Mouse (Mus musculus) forebrain, embryonic 16.5 days (tissue): ENCODE measurements around the gene Slc25a45. TPM values are rescaled to one million over a fixed set of nuclear protein-coding genes. Genes with fewer than 3 reads are reported as not detected.

Experiments used
- ATAC-seq: fragments of 200-750 bp; cut with Nextera tagmentation; 2 replicates; pipeline ENCODE4 v1.8.0; 2017; ENCODE audit warnings: mild to moderate bottlenecking, moderate library complexity
- H3K27ac ChIP-seq: fragments of 300-500 bp; sonication (generic); 2 replicates; pipeline ENCODE4 v1.5.1; 2014; ENCODE audit warnings: low read length, control low read depth
- H3K27me3 ChIP-seq: fragments of 300-500 bp; sonication (generic); replicated peaks from 2 replicates; pipeline ENCODE4 v1.6.1; 2014; ENCODE audit warnings: low read length; ENCODE audit not compliant: control insufficient read depth, insufficient read depth
- H3K36me3 ChIP-seq: fragments of 300-500 bp; sonication (generic); 2 replicates; pipeline ENCODE4 v1.6.1; 2014; ENCODE audit not compliant: control insufficient read depth, insufficient read depth
- H3K4me1 ChIP-seq: fragments of 300-500 bp; sonication (generic); replicated peaks from 2 replicates; pipeline ENCODE4 v1.6.1; 2014; ENCODE audit warnings: low read length; ENCODE audit not compliant: control insufficient read depth, insufficient read depth
- H3K4me2 ChIP-seq: fragments of 300-500 bp; sonication (generic); 2 replicates; pipeline ENCODE4 v1.6.1; 2014; ENCODE audit warnings: mild to moderate bottlenecking, low read length, control low read depth
- H3K4me3 ChIP-seq: fragments of 300-500 bp; sonication (generic); replicated peaks from 2 replicates; pipeline ENCODE4 v1.5.1; 2014; ENCODE audit warnings: mild to moderate bottlenecking, low read length, control low read depth
- H3K9ac ChIP-seq: fragments of 300-500 bp; sonication (generic); replicated peaks from 2 replicates; pipeline ENCODE4 v1.6.1; 2014; ENCODE audit warnings: low read depth, low read length, control low read depth
- H3K9me3 ChIP-seq: fragments of 300-500 bp; sonication (generic); 2 replicates; pipeline ENCODE4 v1.6.1; 2016; ENCODE audit warnings: low read length; ENCODE audit not compliant: control insufficient read depth
- WGBS: fragments of 180-500 bp; shearing (Covaris S2); extraction: QIAGEN DNeasy Blood & Tissue Kit; methylation state at CpG from one replicate; pipeline ENCODE4 v1.1.7; 2014; 5-methylcytosine and 5-hydroxymethylcytosine counted together
- polyA plus RNA-seq: library from polyadenylated mRNA; unstranded; fragments of >200 nt; fragmentation: Nextera tagmentation; extraction: Ambion mirVana; gene quantifications from 2 replicates; pipeline ENCODE4 v1.2.1, GENCODE M21; 2015

The Slc25a45 gene
- polyA plus RNA-seq, 1 experiment from 2014 or later = 1.5 TPM

DNA sequence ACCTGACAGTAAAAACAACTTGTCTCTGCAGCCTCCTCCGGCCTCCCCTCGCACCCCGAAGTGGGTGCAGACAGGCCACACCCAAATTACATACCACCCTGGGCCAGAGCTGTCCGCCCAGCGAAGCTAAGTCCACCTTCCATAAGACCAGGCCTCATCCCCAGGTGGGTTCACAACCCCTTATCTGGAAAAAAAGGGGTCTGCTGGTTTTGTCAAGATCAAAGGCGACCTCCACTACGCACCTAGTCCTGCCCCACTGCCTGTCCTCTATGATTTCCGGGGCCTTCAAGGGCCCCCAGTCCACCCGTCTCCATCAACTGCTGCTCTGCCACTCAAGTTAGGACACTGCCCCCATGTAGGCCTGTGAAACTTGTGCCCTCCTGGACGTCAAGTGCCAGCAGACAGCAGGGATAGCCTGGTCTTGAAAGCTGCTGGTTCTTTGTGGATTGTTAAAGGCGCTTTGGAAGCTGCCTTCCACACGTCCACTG, 32.7 kb upstream of the Slc25a45 start:
- H3K4me2 ChIP-seq = peak overlapping the region; percentile 70
- no peaks in the 10 kb centered on the region for H3K9me3 ChIP-seq
- H3K36me3 ChIP-seq = no peaks in the 10 kb centered on the region
- H3K27ac ChIP-seq = peak overlapping the region; percentile 97
- H3K4me3 ChIP-seq = no peak overlapping the region; the same call in 1 of the 2 replicates
- H3K4me1 ChIP-seq = peaks cover 53% of the 10 kb centered on the region
- ATAC-seq = no peak
- H3K27me3 ChIP-seq = no peaks in the 10 kb centered on the region
- H3K9ac ChIP-seq = no peak overlapping the region
- 84% methylated on average over 12 of the region's 12 CpGs for WGBS

DNA sequence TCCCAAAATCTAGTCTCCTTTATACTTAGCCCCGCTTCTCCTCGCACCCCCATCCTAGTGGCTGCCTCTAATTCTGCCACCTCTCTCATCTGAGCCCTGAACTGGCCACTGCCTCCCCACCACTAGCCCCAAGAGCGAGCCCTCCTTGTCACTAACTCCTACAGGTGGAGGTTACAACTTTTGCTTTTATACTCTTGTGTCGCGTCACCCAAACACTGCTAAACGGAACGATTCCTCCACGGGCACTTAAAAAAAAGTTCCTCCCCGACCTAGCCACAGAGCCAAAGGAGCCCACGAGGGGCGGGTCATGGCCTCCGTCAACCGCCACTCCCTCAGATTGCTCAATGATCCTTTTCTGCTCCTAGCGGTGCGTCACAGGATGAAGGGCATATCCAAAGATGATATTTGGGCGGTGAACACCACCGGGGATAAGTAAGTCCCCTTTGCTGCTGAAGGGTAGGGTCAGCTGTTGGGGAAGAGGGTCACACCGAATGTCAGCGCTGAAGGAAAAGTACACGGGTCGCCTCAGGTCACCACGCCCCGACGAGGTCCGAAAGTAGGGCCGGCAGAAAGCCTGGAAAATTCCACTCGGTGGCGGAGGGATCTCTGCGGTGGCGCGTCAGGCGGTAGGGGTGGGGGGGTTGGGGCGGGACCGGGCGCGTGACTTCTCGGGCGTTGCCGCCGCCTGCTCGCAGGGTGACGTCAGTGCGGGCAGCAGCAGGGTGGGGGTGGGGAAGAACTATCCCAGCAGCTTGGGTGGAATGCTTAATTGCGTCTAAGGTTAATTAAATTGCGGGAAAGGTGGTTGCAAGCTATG, 32.1 kb upstream of the Slc25a45 start:
- Histone ChIP-seq H3K4me2 (peak overlapping the region; percentile 70), H3K36me3 (no peaks in the 10 kb centered on the region), H3K27ac (peak overlapping the region; percentile 97), H3K4me1 (peaks cover 58% of the 10 kb centered on the region), H3K27me3 (no peaks in the 10 kb centered on the region), H3K9ac (peak overlapping the region; percentile 54), H3K9me3 (no peaks in the 10 kb centered on the region), H3K4me3 (peak overlapping the region; percentile 41)
- ATAC-seq = peak; percentile 54
- WGBS = 6% methylated on average over 43 of the region's 45 CpGs

DNA sequence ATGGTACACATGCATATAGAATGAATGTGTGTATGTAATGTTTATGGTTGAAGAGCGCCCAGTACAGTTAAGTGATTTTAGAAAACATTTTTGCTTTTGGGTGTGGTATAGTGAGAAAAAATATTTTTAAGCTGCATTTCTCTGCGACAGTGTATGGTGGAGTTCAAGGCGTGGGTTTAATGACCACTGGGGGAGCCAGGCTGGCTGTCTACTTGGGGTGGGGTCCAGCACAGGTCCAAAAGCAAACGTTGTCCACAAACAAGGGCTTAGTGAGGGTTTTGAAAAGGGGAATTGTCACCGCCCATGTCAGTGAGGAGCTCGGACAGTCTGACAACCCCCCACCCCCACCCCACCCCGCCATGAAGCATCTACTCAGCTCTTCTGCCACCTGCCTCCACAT, 31.5 kb upstream of the Slc25a45 start:
- H3K4me2 ChIP-seq = peak overlapping the region; percentile 70
- peak; percentile 30 for ATAC-seq
- no peaks in the 10 kb centered on the region for H3K36me3 ChIP-seq
- peak overlapping the region; percentile 41 for H3K4me3 ChIP-seq
- no peaks in the 10 kb centered on the region for H3K27me3 ChIP-seq
- H3K27ac ChIP-seq = peak overlapping the region; percentile 97
- peaks cover 58% of the 10 kb centered on the region for H3K4me1 ChIP-seq
- under 1% methylated on average over 7 of the region's 7 CpGs for WGBS
- H3K9ac ChIP-seq = peak overlapping the region; percentile 54
- no peaks in the 10 kb centered on the region for H3K9me3 ChIP-seq

DNA sequence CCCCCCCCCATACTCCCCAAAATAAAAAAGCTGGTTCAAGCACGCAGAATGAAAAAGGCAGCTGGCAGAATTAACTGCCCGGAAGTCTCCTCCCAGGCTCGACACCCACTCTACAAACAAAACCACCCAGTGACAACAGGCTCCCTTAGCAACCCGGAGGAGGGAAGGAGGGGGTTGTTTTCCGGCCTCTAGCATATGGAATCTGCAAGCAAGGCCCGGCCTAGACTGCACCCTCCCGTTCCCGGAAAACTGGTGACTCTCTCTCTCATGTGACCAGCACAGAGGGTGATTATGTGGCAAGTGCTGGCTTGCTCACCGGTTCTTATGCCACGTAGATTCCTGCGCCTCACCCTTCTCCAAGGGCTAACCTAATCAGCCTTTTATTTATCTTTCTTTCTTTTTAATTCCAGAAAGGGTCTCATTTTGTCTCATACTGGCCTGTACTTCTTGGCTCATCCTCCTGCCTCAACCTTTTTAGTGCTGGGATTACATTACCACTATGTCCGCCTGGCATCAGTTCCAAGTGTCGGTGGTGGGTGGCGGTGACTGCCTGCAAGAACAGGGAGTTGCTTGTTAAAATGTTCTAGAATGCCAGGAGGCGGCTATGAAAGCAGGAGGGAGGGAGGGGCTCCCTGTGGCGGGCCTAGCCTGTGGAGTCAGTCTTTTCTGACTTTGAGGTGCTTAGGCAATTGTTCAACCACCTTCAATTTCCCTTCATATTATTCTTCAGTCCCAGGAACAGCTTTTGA, 30.9 kb upstream of the Slc25a45 start:
- Histone ChIP-seq H3K4me2 (peak overlapping the region; percentile 70), H3K9me3 (no peaks in the 10 kb centered on the region), H3K36me3 (no peaks in the 10 kb centered on the region; the same call in 1 of the 2 replicates), H3K4me3 (peak overlapping the region; percentile 41), H3K4me1 (peaks cover 62% of the 10 kb centered on the region), H3K27me3 (no peaks in the 10 kb centered on the region), H3K9ac (peak overlapping the region; percentile 54), H3K27ac (peak overlapping the region; percentile 97)
- WGBS = under 1% methylated on average over 16 of the region's 16 CpGs
- ATAC-seq = peak; percentile 85

DNA sequence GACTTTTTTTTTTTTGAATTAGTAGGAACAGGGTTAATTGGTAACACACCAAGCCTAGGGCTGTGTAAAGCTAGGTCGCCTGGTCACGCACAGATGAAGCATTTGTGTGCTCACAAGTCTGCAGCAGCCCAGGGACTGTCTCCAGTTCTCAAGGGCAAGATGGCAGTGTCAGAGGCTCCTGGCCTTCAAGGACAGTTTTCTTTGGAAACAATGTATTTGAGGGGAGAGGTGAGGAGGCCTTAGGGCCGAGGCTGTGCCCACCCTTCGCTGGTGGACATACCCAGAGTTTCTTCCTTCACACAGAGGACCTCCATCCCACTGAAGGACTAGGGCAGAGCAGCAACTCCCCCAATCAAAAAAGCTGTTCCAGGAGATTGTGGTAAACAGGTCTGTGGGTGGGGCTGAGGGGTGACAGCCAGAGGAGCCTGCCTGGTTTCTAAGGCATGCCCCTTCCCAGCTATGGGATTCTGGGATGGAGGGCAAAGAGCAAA, 30.3 kb upstream of the Slc25a45 start:
- no peak overlapping the region; the same call in 1 of the 2 replicates for H3K4me3 ChIP-seq
- no peaks in the 10 kb centered on the region for H3K27me3 ChIP-seq
- peaks cover 63% of the 10 kb centered on the region for H3K4me1 ChIP-seq
- no peak for ATAC-seq
- 40% methylated on average over 4 of the region's 4 CpGs for WGBS
- H3K9ac ChIP-seq = peak overlapping the region; percentile 54
- peak overlapping the region; percentile 70 for H3K4me2 ChIP-seq
- H3K9me3 ChIP-seq = no peaks in the 10 kb centered on the region
- peak overlapping the region; percentile 97 for H3K27ac ChIP-seq
- no peaks in the 10 kb centered on the region; the same call in 1 of the 2 replicates for H3K36me3 ChIP-seq

DNA sequence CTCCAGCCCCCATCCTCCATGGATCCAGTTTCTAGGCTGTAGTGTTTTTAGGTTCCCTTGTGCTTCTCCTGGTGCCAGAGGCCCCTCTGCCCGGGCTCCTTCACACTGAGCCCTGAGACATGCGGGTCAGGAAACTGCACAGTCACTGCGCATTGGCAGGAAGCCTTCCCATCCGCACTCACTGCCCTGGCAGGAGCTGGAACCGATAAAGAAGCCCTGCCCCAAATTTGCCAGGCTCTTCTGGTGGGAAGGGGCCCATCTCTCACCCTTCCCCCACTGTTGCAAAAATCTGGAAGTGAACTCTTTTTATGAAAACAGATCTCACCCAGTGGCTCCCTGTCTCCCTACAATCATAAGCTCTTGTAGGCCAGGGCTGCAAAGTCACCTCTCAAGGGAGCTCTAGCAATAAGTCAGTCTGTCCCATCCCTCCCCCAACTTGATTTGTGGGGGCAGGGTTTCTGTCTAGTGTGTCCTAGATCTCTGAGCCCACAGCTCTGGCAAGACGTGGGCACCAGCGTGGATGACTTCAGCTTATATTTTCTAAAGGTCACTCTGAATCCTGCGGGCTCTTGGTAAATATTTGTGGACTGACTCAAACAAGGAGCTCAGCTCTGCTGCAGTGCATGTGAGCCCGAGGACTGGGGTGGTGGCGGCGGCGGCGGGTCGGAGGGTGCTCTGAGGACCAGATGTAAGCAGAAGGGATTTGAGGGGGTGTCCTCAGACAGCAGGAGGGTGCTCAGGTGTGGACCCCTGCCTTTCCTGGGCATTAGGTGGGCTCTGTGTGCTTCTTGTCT, 29.4 kb upstream of the Slc25a45 start:
- 54% methylated on average over 14 of the region's 14 CpGs for WGBS

DNA sequence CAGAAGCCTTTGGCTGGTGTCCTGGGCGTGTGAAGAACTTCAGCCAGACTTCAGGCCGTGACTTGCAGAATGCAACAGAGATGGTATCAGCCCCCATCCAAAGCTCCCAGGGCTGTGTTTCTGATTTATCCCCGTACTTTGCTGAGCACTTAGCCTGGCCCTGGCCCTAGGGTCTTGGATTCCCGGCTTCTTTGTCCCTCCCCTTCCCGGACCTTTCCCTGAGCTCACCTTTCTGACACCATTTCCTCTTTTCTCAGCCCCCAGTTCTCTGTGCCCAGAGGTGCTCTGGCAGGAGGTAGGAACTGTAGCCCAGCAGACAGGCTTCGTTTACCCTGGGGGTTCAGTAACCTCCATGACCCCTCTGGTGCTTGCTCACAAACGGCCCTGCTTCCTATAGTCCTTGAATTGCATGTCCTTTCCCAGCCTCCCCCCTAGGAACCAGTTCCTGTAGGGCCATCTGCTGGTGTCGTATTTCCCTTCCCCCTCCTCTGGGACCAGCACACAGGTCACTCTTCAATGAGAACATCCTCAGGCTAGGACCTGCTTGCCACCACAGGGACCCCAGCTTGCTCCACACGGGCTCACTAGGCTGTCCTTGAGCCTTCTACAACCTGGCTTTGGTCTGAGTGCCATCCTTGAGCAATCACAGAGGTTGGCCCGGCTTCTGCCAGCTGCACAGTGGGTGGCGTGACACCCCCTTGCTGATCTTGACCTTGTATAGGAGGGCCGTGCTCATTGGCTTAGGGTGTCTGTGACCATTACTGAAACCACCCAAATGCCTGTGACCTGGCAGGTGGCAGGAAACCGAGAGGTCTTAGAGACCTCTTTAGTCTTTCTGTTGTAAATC, 28.6 kb upstream of the Slc25a45 start:
- H3K4me1 ChIP-seq = peaks cover 53% of the 10 kb centered on the region
- WGBS = 48% methylated on average over 13 of the region's 13 CpGs
- H3K27ac ChIP-seq = no peak overlapping the region
- H3K4me2 ChIP-seq = no peak overlapping the region
- no peak overlapping the region for H3K4me3 ChIP-seq
- no peaks in the 10 kb centered on the region for H3K27me3 ChIP-seq
- no peak for ATAC-seq
- peak overlapping the region; percentile 35; the same call in 1 of the 2 replicates for H3K9ac ChIP-seq
- H3K36me3 ChIP-seq = no peaks in the 10 kb centered on the region; the same call in 1 of the 2 replicates
- no peaks in the 10 kb centered on the region for H3K9me3 ChIP-seq

More for the DNA sequence above, 29.4 kb upstream of the Slc25a45 start:
- Histone ChIP-seq H3K4me1 (peaks cover 55% of the 10 kb centered on the region), H3K4me2 (no peak overlapping the region), H3K27me3 (no peaks in the 10 kb centered on the region), H3K27ac (peak overlapping the region; percentile 97), H3K36me3 (no peaks in the 10 kb centered on the region; the same call in 1 of the 2 replicates), H3K9me3 (no peaks in the 10 kb centered on the region), H3K9ac (peak overlapping the region; percentile 43), H3K4me3 (no peak overlapping the region)
- no peak for ATAC-seq

DNA sequence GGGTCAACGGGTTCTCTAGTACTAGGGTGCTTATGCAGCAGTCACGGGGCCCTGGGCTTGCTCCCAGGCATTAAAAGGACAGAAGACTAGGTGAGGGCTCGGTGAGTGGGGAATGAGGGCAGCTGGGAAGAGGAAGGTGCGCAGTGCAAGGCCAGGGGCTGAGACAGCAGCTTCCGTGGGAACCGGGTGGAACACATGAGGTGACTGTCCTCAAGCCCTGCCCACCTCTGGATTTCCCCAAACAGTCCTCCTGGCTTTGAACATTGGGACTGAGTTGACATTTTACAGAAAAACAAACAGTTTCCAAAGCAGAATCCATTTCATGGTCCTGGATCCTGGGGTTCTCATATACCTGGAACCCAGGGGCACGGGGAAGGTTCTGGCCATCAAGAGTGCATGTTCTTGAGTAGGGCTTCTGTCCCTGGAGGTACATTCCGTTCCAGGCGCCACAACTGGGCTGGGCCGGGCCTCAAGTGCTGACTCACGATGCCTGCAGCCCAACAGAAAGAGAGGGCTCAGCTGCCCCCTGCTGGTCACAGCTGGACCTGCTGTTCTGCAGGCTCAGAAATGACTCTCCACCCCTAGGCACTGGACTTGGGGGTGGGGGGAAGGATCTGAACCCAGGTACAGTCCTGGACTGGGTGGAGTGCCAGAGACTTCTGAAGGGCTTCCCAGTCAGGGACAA, 27.6 kb upstream of the Slc25a45 start:
- Histone ChIP-seq H3K27ac (no peak overlapping the region), H3K4me2 (no peak overlapping the region), H3K36me3 (no peaks in the 10 kb centered on the region; the same call in 1 of the 2 replicates), H3K9me3 (no peaks in the 10 kb centered on the region), H3K9ac (no peak overlapping the region), H3K4me3 (no peak overlapping the region), H3K27me3 (no peaks in the 10 kb centered on the region), H3K4me1 (peaks cover 49% of the 10 kb centered on the region)
- 29% methylated on average over 11 of the region's 11 CpGs for WGBS
- peak; percentile 24 for ATAC-seq
